Mouse (Mus musculus): ENCODE measurements around the gene Cacng7. TPM values are rescaled to one million over a fixed set of nuclear protein-coding genes. Genes with fewer than 3 reads are reported as not detected.
A peak's percentile ranks its signal among the peaks of the same experiment; 100 is the strongest.

Gene Cacng7
- polyA plus RNA-seq, 1 experiment from 2014 or later = 1.7 TPM

DNA sequence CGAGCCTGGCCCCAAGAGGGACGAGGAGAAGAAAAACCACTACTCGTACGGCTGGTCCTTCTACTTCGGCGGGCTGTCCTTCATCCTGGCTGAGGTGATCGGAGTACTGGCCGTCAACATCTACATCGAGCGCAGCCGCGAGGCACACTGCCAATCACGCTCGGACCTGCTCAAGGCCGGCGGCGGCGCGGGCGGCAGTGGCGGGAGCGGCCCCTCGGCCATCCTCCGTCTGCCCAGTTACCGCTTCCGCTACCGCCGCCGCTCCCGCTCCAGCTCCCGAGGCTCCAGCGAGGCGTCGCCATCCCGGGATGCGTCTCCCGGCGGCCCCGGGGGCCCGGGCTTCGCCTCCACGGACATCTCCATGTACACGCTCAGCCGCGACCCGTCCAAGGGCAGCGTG is 82.1 kb downstream of the Cacng7 start:
- H3K27ac ChIP-seq (replicated peaks) = peak overlapping the region; percentile 78
- under 1% methylated on average over 47 of the region's 47 CpGs for WGBS
- H3K36me3 ChIP-seq = no peaks in the 10 kb centered on the region
- H3K27me3 ChIP-seq (ENCODE audit: low read depth, poor library complexity, severe bottlenecking) = peaks cover 84% of the 10 kb centered on the region
- DNase-seq (ENCODE audit: low spot score) = peak; percentile 67
- H3K4me3 ChIP-seq = peak overlapping the region; percentile 69
- peaks cover 29% of the 10 kb centered on the region for H3K4me1 ChIP-seq
- H3K9me3 ChIP-seq (replicated peaks) = 0 out of 2 replicates have a peak, but pooled peaks cover 3% of the 10 kb centered on the region

DNA sequence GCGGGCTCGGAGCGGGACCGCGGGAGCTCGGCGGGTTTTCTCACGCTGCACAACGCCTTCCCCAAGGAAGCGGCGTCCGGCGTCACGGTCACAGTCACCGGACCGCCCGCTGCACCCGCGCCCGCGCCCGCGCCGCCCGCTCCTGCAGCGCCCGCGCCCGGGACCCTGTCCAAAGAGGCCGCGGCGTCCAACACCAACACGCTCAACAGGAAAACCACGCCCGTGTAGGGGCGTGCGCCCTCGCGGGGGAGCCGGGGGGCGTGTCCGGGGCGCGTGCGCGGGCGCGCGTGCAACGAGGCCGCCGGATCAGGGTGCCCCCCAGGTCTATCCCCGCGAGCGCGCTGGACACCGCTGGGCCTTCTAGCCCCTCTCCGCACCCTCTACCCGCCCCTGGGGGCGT is 82.6 kb downstream of the Cacng7 start:
- peak overlapping the region; percentile 69 for H3K4me3 ChIP-seq
- peaks cover 83% of the 10 kb centered on the region for H3K27me3 ChIP-seq (ENCODE audit: low read depth, poor library complexity, severe bottlenecking)
- no peaks in the 10 kb centered on the region for H3K36me3 ChIP-seq
- under 1% methylated on average over 54 of the region's 60 CpGs for WGBS
- 0 out of 2 replicates have a peak, but pooled peaks cover 3% of the 10 kb centered on the region for H3K9me3 ChIP-seq (replicated peaks)
- peak; percentile 40 for DNase-seq (ENCODE audit: low spot score)
- H3K27ac ChIP-seq (replicated peaks) = peak overlapping the region; percentile 78
- peaks cover 29% of the 10 kb centered on the region for H3K4me1 ChIP-seq

Small RNA genes lying within 50 kb of the gene (microRNA-seq; reads per million reads assigned to microRNA genes)
- 26.0 reads per million, percentile 34 among the genes with 10 or more reads in this experiment for gene Gm23450

Other genes with a start within 250 kb of the Cacng7 start
- 0.14 and 0.17 TPM in 2 replicates for gene AU018091, start 163.8 kb upstream of the Cacng7 start, polyA plus RNA-seq (2016; fragmentation: Nextera tagmentation; extraction: Ambion mirVana)
- gene Nlrp12, start 83.2 kb upstream of the Cacng7 start, polyA plus RNA-seq (2016; fragmentation: Nextera tagmentation; extraction: Ambion mirVana) = not detected in 2 replicates
- gene Myadm, start 43.9 kb upstream of the Cacng7 start, polyA plus RNA-seq (2016; fragmentation: Nextera tagmentation; extraction: Ambion mirVana) = 29.6 and 35.1 TPM in 2 replicates
- gene Prkcg, start 43.8 kb upstream of the Cacng7 start, polyA plus RNA-seq (2016; fragmentation: Nextera tagmentation; extraction: Ambion mirVana) = 0.71 and 1.2 TPM in 2 replicates
- 5.1 and 8.3 TPM in 2 replicates for gene Cacng8, start 57.7 kb downstream of the Cacng7 start, polyA plus RNA-seq (2016; fragmentation: Nextera tagmentation; extraction: Ambion mirVana)
- gene Cacng6, start 91.2 kb downstream of the Cacng7 start, polyA plus RNA-seq (2016; fragmentation: Nextera tagmentation; extraction: Ambion mirVana) = not detected in 2 replicates
- not detected in 2 replicates for gene Tarm1, start 169.7 kb downstream of the Cacng7 start, polyA plus RNA-seq (2016; fragmentation: Nextera tagmentation; extraction: Ambion mirVana)